Mouse (Mus musculus) MEL (cell line): ENCODE measurements around the gene Entpd7. TPM values are rescaled to one million over a fixed set of nuclear protein-coding genes. Genes with fewer than 3 reads are reported as not detected.

Source experiments
- DNase-seq: peaks from one replicate; pipeline ENCODE4 v3.0.0; 2011; ENCODE audit warnings: low read depth, low spot score
- H3K27ac ChIP-seq: 2 replicates; pipeline ENCODE4 v1.5.1; 2012; ENCODE audit warnings: low read depth, mild to moderate bottlenecking, control low read depth, low read length, moderate library complexity; ENCODE audit not compliant: control insufficient read depth
- H3K27me3 ChIP-seq, 2 experiments: fragments of 150-350 bp in 1 of 2; sonication (generic) in 1 of 2; 2 replicates each; pipeline ENCODE4 v1.6.1; 2012; ENCODE audit warnings: low read length in 2 of 2, mild to moderate bottlenecking in 2 of 2, improper control_type of control experiment in 1 of 2, moderate library complexity in 1 of 2; ENCODE audit not compliant: insufficient read depth in 2 of 2, control insufficient read depth in 1 of 2
- H3K36me3 ChIP-seq, 2 experiments: 2 replicates each; pipeline ENCODE4 v1.6.1; 2012 to 2014; ENCODE audit warnings: low read length in 2 of 2, improper control_type of control experiment in 1 of 2, inconsistent platforms in 1 of 2, mild to moderate bottlenecking in 1 of 2; ENCODE audit not compliant: insufficient read depth in 2 of 2, control insufficient read depth in 1 of 2
- H3K4me1 ChIP-seq, 2 experiments: fragments of 150-350 bp in 1 of 2; sonication (generic) in 1 of 2; 2 replicates each; pipeline ENCODE4 v1.6.1; 2012; ENCODE audit warnings: low read length in 2 of 2, improper control_type of control experiment in 1 of 2, mild to moderate bottlenecking in 1 of 2; ENCODE audit not compliant: insufficient read depth in 2 of 2, control insufficient read depth in 1 of 2
- H3K4me3 ChIP-seq, 2 experiments: fragments of 150-350 bp in 1 of 2; sonication (generic) in 1 of 2; 2 replicates each; pipeline ENCODE4 v1.5.1; 2012; ENCODE audit warnings: low read depth in 2 of 2, low read length in 2 of 2, mild to moderate bottlenecking in 2 of 2, moderate library complexity in 2 of 2, control low read depth in 1 of 2, improper control_type of control experiment in 1 of 2; ENCODE audit not compliant: control insufficient read depth in 1 of 2, insufficient read depth in 1 of 2
- H3K79me2 ChIP-seq: 2 replicates; pipeline ENCODE4 v1.6.1; 2012; ENCODE audit warnings: mild to moderate bottlenecking, low read length, moderate library complexity; ENCODE audit not compliant: control insufficient read depth, poor library complexity, insufficient read depth
- H3K9ac ChIP-seq: 2 replicates; pipeline ENCODE4 v1.6.1; 2012; ENCODE audit warnings: low read depth, mild to moderate bottlenecking, control low read depth, low read length, moderate library complexity; ENCODE audit not compliant: control insufficient read depth, poor library complexity, severe bottlenecking
- H3K9me3 ChIP-seq: fragments of 150-350 bp; sonication (generic); replicated peaks from 2 replicates; pipeline ENCODE4 v1.6.1; 2012; ENCODE audit warnings: mild to moderate bottlenecking, low read length, improper control_type of control experiment, moderate library complexity; ENCODE audit not compliant: insufficient read depth
- CHD1 ChIP-seq: IDR thresholded peaks from 2 replicates; pipeline ENCODE4 v1.6.1; 2012; ENCODE audit warnings: low read depth, mild to moderate bottlenecking, inconsistent platforms, low read length, improper control_type of control experiment
- CHD2 ChIP-seq: IDR thresholded peaks from 2 replicates; pipeline ENCODE4 v1.6.1; 2011; ENCODE audit warnings: low read length, improper control_type of control experiment
- CTCF ChIP-seq, 3 experiments: IDR thresholded peaks in 2 of 3; conservative IDR thresholded peaks in 1 of 3; 2 replicates each; pipeline ENCODE4 v1.5.1; 2011 to 2012; ENCODE audit warnings: low read length in 3 of 3, low read depth in 2 of 3, mild to moderate bottlenecking in 2 of 3, improper control_type of control experiment in 1 of 3, inconsistent platforms in 1 of 3, mixed read lengths in 1 of 3, moderate library complexity in 1 of 3; ENCODE audit not compliant: control insufficient read depth in 1 of 3, insufficient read depth in 1 of 3, poor library complexity in 1 of 3, severe bottlenecking in 1 of 3
- E2F4 ChIP-seq: IDR thresholded peaks from 2 replicates; pipeline ENCODE4 v1.6.1; 2011; ENCODE audit warnings: low read depth, low read length, improper control_type of control experiment, borderline replicate concordance
- ETS1 ChIP-seq: IDR thresholded peaks from 2 replicates; pipeline ENCODE4 v1.6.1; 2012; ENCODE audit warnings: low read depth, mild to moderate bottlenecking, inconsistent platforms, low read length, improper control_type of control experiment, moderate library complexity
- GABPA ChIP-seq: IDR thresholded peaks from 2 replicates; pipeline ENCODE4 v1.6.1; 2012; ENCODE audit warnings: low read depth, mild to moderate bottlenecking, inconsistent platforms, low read length, improper control_type of control experiment, moderate library complexity
- GATA1 ChIP-seq: IDR thresholded peaks from 2 replicates; pipeline ENCODE4 v1.6.1; 2011; ENCODE audit warnings: low read depth, low read length, improper control_type of control experiment
- HCFC1 ChIP-seq: IDR thresholded peaks from 2 replicates; pipeline ENCODE4 v1.6.1; 2012; ENCODE audit warnings: low read depth, mild to moderate bottlenecking, inconsistent platforms, low read length, improper control_type of control experiment, moderate library complexity
- JUND ChIP-seq: IDR thresholded peaks from 2 replicates; pipeline ENCODE4 v1.6.1; 2011; ENCODE audit warnings: low read depth, mild to moderate bottlenecking, improper control_type of control experiment, low read length
- MAFK ChIP-seq: IDR thresholded peaks from 2 replicates; pipeline ENCODE4 v1.6.1; 2011; ENCODE audit warnings: low read depth, mild to moderate bottlenecking, low read length, improper control_type of control experiment, borderline replicate concordance
- MEF2A ChIP-seq: IDR thresholded peaks from 2 replicates; pipeline ENCODE4 v1.6.1; 2014; ENCODE audit warnings: low read depth, mild to moderate bottlenecking, inconsistent platforms, low read length, improper control_type of control experiment; ENCODE audit not compliant: poor library complexity, insufficient replicate concordance, severe bottlenecking; ENCODE audit errors: extremely low read depth
- MYB ChIP-seq: IDR thresholded peaks from 2 replicates; pipeline ENCODE4 v1.6.1; 2011; ENCODE audit warnings: mild to moderate bottlenecking, low read depth, low read length, improper control_type of control experiment
- POLR2A ChIP-seq, 2 experiments: IDR thresholded peaks; 2 replicates each; pipeline ENCODE4 v1.6.1; 2011 to 2012; ENCODE audit warnings: low read length in 2 of 2, mild to moderate bottlenecking in 2 of 2, control low read depth in 1 of 2, improper control_type of control experiment in 1 of 2, low read depth in 1 of 2, moderate library complexity in 1 of 2; ENCODE audit not compliant: control insufficient read depth in 1 of 2, insufficient read depth in 1 of 2, poor library complexity in 1 of 2
- SMC3 ChIP-seq: IDR thresholded peaks from 2 replicates; pipeline ENCODE4 v1.6.1; 2011; ENCODE audit warnings: low read depth, low read length, improper control_type of control experiment
- TCF12 ChIP-seq: IDR thresholded peaks from 2 replicates; pipeline ENCODE4 v1.6.1; 2014; ENCODE audit warnings: low read depth, mild to moderate bottlenecking, inconsistent platforms, low read length, improper control_type of control experiment, moderate library complexity
- USF2 ChIP-seq, 2 experiments: IDR thresholded peaks; 2 replicates each; pipeline ENCODE4 v1.6.1; 2011 to 2012; ENCODE audit warnings: improper control_type of control experiment in 2 of 2, low read length in 2 of 2, borderline replicate concordance in 1 of 2, inconsistent platforms in 1 of 2, low read depth in 1 of 2, mild to moderate bottlenecking in 1 of 2; ENCODE audit not compliant: insufficient read depth in 1 of 2
- ZC3H11A ChIP-seq: IDR thresholded peaks from 2 replicates; pipeline ENCODE4 v1.6.1; 2012; ENCODE audit warnings: low read depth, mild to moderate bottlenecking, inconsistent platforms, low read length, improper control_type of control experiment
- ZKSCAN1 ChIP-seq: IDR thresholded peaks from 2 replicates; pipeline ENCODE4 v1.6.1; 2012; ENCODE audit warnings: low read depth, mild to moderate bottlenecking, inconsistent platforms, low read length, improper control_type of control experiment, moderate library complexity
- ZMIZ1 ChIP-seq: IDR thresholded peaks from 2 replicates; pipeline ENCODE4 v1.6.1; 2012; ENCODE audit warnings: low read depth, mild to moderate bottlenecking, inconsistent platforms, low read length, improper control_type of control experiment, moderate library complexity
- polyA plus RNA-seq, 2 experiments: library from polyadenylated mRNA; stranded (reverse) in 1 of 2; unstranded in 1 of 2; fragments of >175 nt in 1 of 2; fragments of >200 nt in 1 of 2; gene quantifications; 2 replicates each; pipeline versions ENCODE4 v1.2.1 to v1.2.4; 2012; ENCODE audit warnings: low replicate concordance in 2 of 2, low read depth in 1 of 2; ENCODE audit not compliant: insufficient read length in 2 of 2, insufficient read depth in 1 of 2, missing spikeins in 1 of 2
- total RNA-seq: library from RNA; depleted of rRNA; stranded (reverse); fragments of 300-350 nt; gene quantifications from 2 replicates; pipeline ENCODE4 v1.2.3, GENCODE M21; 2012

Gene Entpd7
- total and polyA plus RNA-seq, 3 experiments: 4.2 to 7.7 TPM; not detected in 1

DNA sequence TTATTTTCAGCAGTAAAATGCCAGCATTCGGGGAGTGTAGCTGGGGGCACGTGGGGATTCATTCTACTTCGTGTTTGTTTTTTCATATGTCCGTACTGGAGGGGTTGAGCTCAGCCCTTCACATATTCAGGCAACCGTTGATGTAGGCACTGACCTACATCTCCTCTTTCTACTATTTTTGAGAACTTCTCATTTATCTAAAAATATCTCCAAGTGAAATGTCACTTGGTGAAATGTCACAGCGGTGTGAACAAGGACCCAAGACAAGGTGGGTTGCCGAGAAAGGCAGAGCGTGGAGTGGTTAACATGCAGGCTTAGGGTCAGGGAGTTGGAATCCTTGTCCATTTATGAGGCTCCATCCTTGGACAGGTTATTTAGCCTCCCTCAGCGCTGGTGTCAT, 42.2 kb upstream of the Entpd7 start:
- Histone ChIP-seq H3K27ac (no peak overlapping the region), H3K4me1 (0 out of 4 replicates have a peak, but pooled peaks cover 0 to 5% of the 10 kb centered on the region in 2 experiments)
- no peak for DNase-seq

DNA sequence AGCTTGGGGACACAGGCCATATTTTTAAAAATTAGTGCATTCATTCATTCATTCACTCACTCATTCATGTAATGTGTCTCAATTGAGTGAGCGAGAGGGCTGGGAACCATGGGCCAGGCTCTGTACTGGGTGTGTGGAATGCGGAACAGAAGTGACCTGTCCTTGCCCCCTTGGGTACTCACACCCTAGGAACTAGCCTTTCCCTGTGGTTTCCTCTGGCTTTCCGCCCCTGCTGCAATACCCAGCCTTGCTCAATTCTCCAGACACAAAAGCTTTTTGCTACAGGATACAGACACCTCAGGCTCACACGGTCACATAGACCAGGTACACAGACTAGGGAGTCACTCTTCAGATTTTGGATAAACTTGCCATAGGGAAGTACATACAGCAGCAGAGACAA, 41.1 kb upstream of the Entpd7 start:
- Histone ChIP-seq H3K9ac (no peak overlapping the region), H3K27ac (no peak overlapping the region), H3K27me3 (no peaks in the 10 kb centered on the region; a peak in 2 of 4 replicates), H3K4me1 (0 out of 4 replicates have a peak, but pooled peaks cover 0 to 5% of the 10 kb centered on the region in 2 experiments), H3K36me3 (no peaks in the 10 kb centered on the region), H3K9me3 (no peaks in the 10 kb centered on the region), H3K79me2 (no peaks in the 10 kb centered on the region), H3K4me3 (no peak overlapping the region)
- no peak for DNase-seq
- TF ChIP-seq E2F4: no peak
- TF ChIP-seq USF2 (IDR thresholded peaks at IDR 0.05; ENCODE audit: borderline replicate concordance in 1 of 2, insufficient read depth in 1 of 2, low read depth in 1 of 2, low read length in 2 of 2): no peak

More for the DNA sequence above, 42.2 kb upstream of the Entpd7 start:
- Histone ChIP-seq H3K4me3 (no peak overlapping the region), H3K79me2 (no peaks in the 10 kb centered on the region)
- TF ChIP-seq GABPA (no peak), ZMIZ1 (no peak), TCF12 (no peak), ZKSCAN1 (no peak), CTCF (IDR thresholded peaks at IDR 0.05 in 2 of 3, conservative IDR thresholded peaks at IDR 0.05 in 1 of 3; ENCODE audit: control insufficient read depth in 1 of 3, insufficient read depth in 1 of 3, low read depth in 2 of 3, low read length in 3 of 3, poor library complexity in 1 of 3, severe bottlenecking in 1 of 3) (no peak), GATA1 (no peak), CHD2 (no peak)
- TF ChIP-seq, all 39 proteins: peak for 0
- Histone ChIP-seq H3K9me3 (no peaks in the 10 kb centered on the region), H3K36me3 (no peaks in the 10 kb centered on the region), H3K27me3 (peaks cover 0 to 1% of the 10 kb centered on the region in 2 experiments; a peak in 2 of 4 replicates), H3K9ac (no peak overlapping the region)

DNA sequence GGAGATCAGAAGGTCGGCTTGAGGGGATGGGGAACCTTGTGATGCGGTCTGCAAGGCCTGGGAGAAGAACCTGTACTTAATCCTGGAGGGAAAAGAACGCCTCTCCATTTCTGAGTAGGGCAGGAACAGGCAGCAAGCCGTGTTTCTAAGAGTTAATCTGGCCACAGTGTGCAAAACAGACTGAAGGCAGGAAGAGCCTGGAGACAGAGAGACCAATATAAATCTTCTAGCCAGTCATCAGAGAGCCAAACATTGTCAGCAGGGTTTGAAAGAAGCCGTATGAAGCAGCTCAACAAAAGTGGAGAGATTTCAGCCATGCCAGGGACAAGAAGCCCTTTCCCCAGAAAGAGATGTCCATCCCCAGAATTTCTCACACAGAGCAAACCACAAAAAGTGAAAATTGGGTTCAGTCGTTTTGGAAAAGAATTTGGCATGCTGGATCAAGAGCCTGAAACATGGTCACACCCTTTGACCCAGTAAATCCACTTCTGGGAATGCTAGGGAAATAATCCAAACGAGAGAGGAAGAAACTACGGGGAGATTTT, 38.2 kb upstream of the Entpd7 start:
- no peak overlapping the region for H3K9ac ChIP-seq
- DNase-seq: no peak
- H3K9me3 ChIP-seq: no peaks in the 10 kb centered on the region
- no peak for TF ChIP-seq MAFK
- TF ChIP-seq MEF2A: no peak
- TF ChIP-seq CHD1: no peak
- TF ChIP-seq SMC3: no peak
- TF ChIP-seq ZC3H11A: no peak
- TF ChIP-seq JUND: no peak
- no peak for TF ChIP-seq HCFC1
- TF ChIP-seq MYB: no peak
- no peak for TF ChIP-seq POLR2A (IDR thresholded peaks at IDR 0.05; ENCODE audit: control insufficient read depth in 1 of 2, insufficient read depth in 1 of 2, low read depth in 1 of 2, low read length in 2 of 2, poor library complexity in 1 of 2)
- no peak for TF ChIP-seq ETS1
- no peaks in the 10 kb centered on the region for H3K79me2 ChIP-seq
- no peak overlapping the region for H3K27ac ChIP-seq
- H3K4me1 ChIP-seq: 0 out of 4 replicates have a peak, but pooled peaks cover 0 to 5% of the 10 kb centered on the region in 2 experiments
- H3K4me3 ChIP-seq: no peak overlapping the region
- H3K27me3 ChIP-seq: no peaks in the 10 kb centered on the region; a peak in 2 of 4 replicates
- no peaks in the 10 kb centered on the region for H3K36me3 ChIP-seq
